Mouse (Mus musculus) layer of hippocampus, adult 2 months (tissue): Measurements from ENCODE around the gene Mrpl24. TPM values are rescaled to one million over a fixed set of nuclear protein-coding genes. Genes with fewer than 3 reads are reported as not detected.

Experiments
- DNase-seq, 2 experiments: peaks; one replicate each; pipeline ENCODE4 v3.0.0; 2022; ENCODE audit warnings: low spot score in 2 of 2
- H3K27ac ChIP-seq: fragments of 200-600 bp; 2 replicates; pipeline ENCODE4 v1.8.1; 2022
- H3K4me3 ChIP-seq: fragments of 200-600 bp; 2 replicates; pipeline ENCODE4 v1.8.1; 2022; ENCODE audit warnings: mild to moderate bottlenecking
- CTCF ChIP-seq: fragments of 200-600 bp; conservative IDR thresholded peaks from 2 replicates; pipeline ENCODE4 v1.8.1; 2022; ENCODE audit warnings: antibody characterized with exemption, mild to moderate bottlenecking, moderate library complexity
- total RNA-seq, 2 experiments: library from RNA; stranded (reverse); gene quantifications; 2 replicates each; pipeline ENCODE4 v1.2.3; 2021

The Mrpl24 gene
- total RNA-seq, 2 experiments from 2014 or later, result 54.3 to 55.1 TPM

DNA sequence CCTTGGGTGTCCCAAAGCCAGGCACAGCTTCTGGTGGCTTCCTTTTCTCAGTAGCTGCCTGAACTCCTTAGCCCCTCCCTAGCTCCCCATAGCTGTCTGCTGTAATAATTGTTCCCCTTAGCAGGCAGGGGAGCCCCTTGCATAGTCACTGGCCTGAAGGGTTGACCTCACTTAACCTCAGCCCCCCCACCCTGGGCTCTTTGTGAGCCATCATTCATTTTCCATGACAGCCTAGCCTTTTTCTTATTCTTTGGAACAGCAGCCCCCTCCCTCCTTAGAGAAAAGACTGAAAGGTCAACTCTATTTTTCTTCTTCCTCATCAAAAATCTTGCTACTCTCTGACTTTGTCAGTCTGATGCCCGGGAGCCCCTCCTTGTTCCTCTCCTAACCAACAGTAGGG lies 39.7 kb downstream of the Mrpl24 start:
- no peak for TF ChIP-seq CTCF
- Histone ChIP-seq H3K27ac (no peak overlapping the region), H3K4me3 (no peak overlapping the region)
- no peak for DNase-seq

- Histone ChIP-seq H3K4me3 (no peak overlapping the region), H3K27ac (no peak overlapping the region)
- TF ChIP-seq CTCF, result no peak
- DNase-seq, result no peak
Observed at GRCm38 (mm10) chr3:87959371-87959770, 40.1 kb downstream of the Mrpl24 start.

- no peak for DNase-seq
- no peak for TF ChIP-seq CTCF
- H3K27ac ChIP-seq, result peak overlapping the region; percentile 55; the same call in 1 of the 2 replicates
- H3K4me3 ChIP-seq, result peak overlapping the region; percentile 53
Observed at GRCm38 (mm10) chr3:87960191-87960585, 40.9 kb downstream of the Mrpl24 start.

- Histone ChIP-seq H3K4me3 (peak overlapping the region; percentile 53), H3K27ac (peak overlapping the region; percentile 55; the same call in 1 of the 2 replicates)
- DNase-seq, result peak; percentile 79 to 83
- peak; percentile 86 for TF ChIP-seq CTCF
Observed at GRCm38 (mm10) chr3:87960586-87961191, 41.4 kb downstream of the Mrpl24 start.

DNA sequence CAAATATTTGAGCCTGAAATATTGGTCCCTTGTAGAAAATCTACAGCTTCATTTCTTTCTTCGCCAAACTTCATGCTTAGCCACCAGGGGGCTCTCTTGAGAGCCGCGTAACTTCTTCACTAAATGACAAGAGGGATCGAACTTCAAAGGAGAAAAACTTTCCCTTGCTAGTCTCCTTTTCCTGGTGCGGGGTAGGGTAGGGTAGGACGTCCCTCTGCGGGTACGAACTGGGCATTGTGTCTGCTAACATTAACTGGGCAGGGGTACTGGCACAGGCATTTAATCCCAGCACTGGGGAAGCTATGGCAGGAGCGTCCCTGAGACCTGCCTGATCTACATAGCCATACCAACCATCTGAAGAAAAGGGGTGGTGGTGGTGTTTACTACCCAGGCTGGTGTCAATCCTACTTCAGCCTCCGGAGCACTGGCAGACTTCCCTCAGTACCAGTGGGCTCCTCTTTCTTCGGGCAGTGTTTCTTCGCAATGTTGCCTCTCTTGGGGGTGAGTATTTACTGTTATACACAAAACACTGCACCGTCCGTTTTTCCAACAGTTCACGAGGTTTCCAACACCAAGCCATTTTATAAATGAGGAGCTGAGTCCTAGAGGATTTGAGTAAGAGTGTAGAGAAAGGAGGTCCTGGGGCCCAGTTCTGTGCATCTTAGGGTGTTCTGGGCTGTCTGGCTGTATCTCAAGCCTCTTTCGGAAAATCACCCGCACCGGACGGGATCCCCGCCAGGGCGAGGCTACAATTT lies 51.1 kb downstream of the Mrpl24 start:
- Histone ChIP-seq H3K27ac (0 out of 2 replicates have a peak overlapping the region, but pooled peaks have one; percentile 4), H3K4me3 (peak overlapping the region; percentile 49)
- TF ChIP-seq CTCF, result peak; percentile 87
- DNase-seq, result peak in 1 of 2 experiments; percentile 61

DNA sequence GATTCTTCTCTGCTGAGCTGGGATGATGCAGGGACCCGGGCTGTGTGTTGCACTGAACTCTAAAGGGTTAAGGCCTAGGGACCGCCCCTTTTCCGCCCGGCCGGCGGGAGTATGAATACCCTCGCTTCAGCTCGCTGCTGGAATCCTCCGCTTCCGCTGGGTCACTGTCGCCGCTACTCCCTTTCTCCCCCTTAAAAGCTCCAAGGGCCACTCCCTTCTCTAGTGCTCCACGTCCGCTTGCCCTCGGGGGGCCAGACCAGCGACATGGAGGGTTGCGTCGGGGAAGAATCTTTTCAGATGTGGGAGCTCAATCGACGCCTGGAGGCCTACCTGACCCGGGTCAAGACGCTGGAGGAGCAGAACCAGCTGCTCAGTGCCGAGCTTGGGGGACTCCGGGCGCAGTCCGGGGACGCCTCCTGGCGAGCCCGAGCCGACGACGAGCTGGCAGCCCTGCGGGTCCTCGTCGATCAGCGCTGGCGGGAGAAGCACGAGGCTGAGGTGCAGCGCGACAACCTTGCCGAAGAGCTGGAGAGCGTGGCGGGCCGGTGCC lies 51.7 kb downstream of the Mrpl24 start, which contains the start of gene Nes:
Gene Nes (plus strand): TSS at position 140 of the 550 bp plus-strand sequence.
- no peak for TF ChIP-seq CTCF
- peak within 1 kb of the TSS; percentile 67 for H3K27ac ChIP-seq
- peak within 1 kb of the TSS; percentile 49 for H3K4me3 ChIP-seq
- DNase-seq, result no peak

- DNase-seq, result no peak
- peak overlapping the region; percentile 67 for H3K27ac ChIP-seq
- TF ChIP-seq CTCF, result no peak
- peak overlapping the region; percentile 49 for H3K4me3 ChIP-seq
Observed at GRCm38 (mm10) chr3:87971489-87972202, 52.3 kb downstream of the Mrpl24 start.

DNA sequence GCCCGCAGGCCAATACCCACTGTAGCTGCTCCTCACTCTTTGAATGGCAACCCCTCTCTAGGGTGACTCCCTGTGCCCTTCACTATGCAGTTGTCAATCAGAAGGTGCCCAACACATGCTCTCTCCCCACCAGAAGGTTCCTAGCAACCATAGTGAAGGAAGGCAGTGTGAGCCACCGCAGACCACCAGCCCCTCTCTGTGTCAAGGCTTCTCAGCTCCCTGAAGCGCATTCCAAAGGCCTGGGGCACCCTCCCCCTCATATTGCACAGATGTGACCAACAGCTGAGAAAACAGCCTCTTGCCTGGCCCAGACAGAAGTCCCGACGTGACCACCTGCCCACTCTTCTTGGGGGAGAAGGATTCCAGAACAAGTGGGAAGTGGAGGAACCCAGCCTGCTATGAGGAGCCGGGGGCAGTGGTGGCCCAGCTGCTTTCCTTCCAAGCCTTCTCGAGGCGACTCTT lies 52.9 kb downstream of the Mrpl24 start:
- no peak for DNase-seq
- Histone ChIP-seq H3K27ac (0 out of 2 replicates have a peak overlapping the region, but pooled peaks have one; percentile 67), H3K4me3 (peak overlapping the region; percentile 49)
- no peak for TF ChIP-seq CTCF

DNA sequence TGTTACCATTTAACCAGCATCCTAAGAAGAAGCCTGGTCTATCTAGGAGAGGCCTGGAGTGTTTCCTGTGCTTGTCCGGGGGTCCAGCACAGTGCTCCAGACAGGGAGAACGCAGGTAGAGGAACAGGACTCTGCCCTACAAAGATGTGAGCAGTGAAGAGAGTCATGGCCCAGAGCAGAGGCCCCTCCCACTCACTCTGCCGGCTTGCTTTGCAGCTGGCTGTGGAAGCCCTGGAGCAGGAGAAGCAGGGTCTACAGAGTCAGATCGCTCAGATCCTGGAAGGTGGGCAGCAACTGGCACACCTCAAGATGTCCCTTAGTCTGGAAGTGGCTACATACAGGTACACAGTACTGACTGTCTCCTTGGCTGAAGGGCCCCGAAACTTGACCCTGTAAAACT lies 53.5 kb downstream of the Mrpl24 start:
- no peak overlapping the region for H3K27ac ChIP-seq
- H3K4me3 ChIP-seq, result peak overlapping the region; percentile 49
- no peak for TF ChIP-seq CTCF
- no peak for DNase-seq

Other genes with a start within 250 kb of the Mrpl24 start
- gene Lrrc71, start 170.9 kb upstream of the Mrpl24 start, total RNA-seq, result 1 to 10 TPM in 1 of 2 experiments, under 1 TPM in 1; 0.91 to 1.9 TPM
- gene Ntrk1, start 124.3 kb upstream of the Mrpl24 start, total RNA-seq, result under 1 TPM; 0.13 to 0.27 TPM
- under 1 TPM; 0.18 to 0.39 TPM for gene Insrr, start 122.6 kb upstream of the Mrpl24 start, total RNA-seq
- 10 to 100 TPM in 1 of 2 experiments, 1 to 10 TPM in 1; 9.2 to 13.1 TPM for gene Pear1, start 95.2 kb upstream of the Mrpl24 start, total RNA-seq
- gene Sh2d2a, start 72.8 kb upstream of the Mrpl24 start, total RNA-seq, result not detected
- gene Prcc, start 33.9 kb upstream of the Mrpl24 start, total RNA-seq, result 10 to 100 TPM; 58.0 to 60.0 TPM
- 100 to 1,000 TPM; 140 to 146 TPM for gene Hdgf, start 13.2 kb upstream of the Mrpl24 start, total RNA-seq
- 10 to 100 TPM; 14.2 to 15.8 TPM for gene Isg20l2, start 10.8 kb downstream of the Mrpl24 start, total RNA-seq
- 10 to 100 TPM; 24.7 to 27.4 TPM for gene Rrnad1, start 11.2 kb downstream of the Mrpl24 start, total RNA-seq
- gene Crabp2, start 29.2 kb downstream of the Mrpl24 start, total RNA-seq, result 1 to 10 TPM; 1.6 to 3.7 TPM
- gene Nes, start 51.6 kb downstream of the Mrpl24 start, total RNA-seq, result 1 to 10 TPM; 4.0 to 4.8 TPM
- 100 to 1,000 TPM; 309 to 328 TPM for gene Bcan, start 80.7 kb downstream of the Mrpl24 start, total RNA-seq
- 10 to 100 TPM; 16.2 to 16.5 TPM for gene Hapln2, start 108.1 kb downstream of the Mrpl24 start, total RNA-seq
- gene Gpatch4, start 123.6 kb downstream of the Mrpl24 start, total RNA-seq, result 10 to 100 TPM; 15.0 to 16.5 TPM
- gene Naxe, start 139.0 kb downstream of the Mrpl24 start, total RNA-seq, result 10 to 100 TPM; 79.2 to 81.8 TPM
- not detected for gene Ttc24, start 158.8 kb downstream of the Mrpl24 start, total RNA-seq
- under 1 TPM; 0.25 to 0.59 TPM for gene Iqgap3, start 162.5 kb downstream of the Mrpl24 start, total RNA-seq
- 100 to 1,000 TPM; 206 to 210 TPM for gene Mef2d, start 222.9 kb downstream of the Mrpl24 start, total RNA-seq